Mouse (Mus musculus) cerebellum, postnatal 14 days (tissue): Measurements from ENCODE around the gene Hnrnph3.

Experiments
- DNase-seq, 2 experiments: peaks; one replicate each; pipeline ENCODE4 v3.0.0; 2021; ENCODE audit warnings: mixed read lengths in 2 of 2

The Hnrnph3 gene

DNA sequence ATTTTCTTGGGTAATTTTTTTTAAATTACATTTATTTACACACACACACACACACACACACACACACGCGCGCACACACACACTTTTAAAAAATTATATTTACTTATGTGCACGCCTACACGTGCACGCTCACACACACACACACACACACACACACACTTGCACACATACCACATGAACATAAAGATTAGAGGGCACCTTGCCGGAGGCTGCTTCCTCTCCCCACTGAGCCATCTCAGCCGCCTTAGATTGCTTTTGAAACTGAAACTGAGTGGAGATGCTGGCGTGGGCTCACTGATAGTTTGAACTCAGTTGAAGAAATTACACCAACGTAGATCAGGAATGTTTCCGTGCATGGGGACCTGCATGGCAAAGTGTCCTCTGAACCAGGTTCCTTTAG lies 39.9 kb downstream of the Hnrnph3 start:
- no peak for DNase-seq

DNA sequence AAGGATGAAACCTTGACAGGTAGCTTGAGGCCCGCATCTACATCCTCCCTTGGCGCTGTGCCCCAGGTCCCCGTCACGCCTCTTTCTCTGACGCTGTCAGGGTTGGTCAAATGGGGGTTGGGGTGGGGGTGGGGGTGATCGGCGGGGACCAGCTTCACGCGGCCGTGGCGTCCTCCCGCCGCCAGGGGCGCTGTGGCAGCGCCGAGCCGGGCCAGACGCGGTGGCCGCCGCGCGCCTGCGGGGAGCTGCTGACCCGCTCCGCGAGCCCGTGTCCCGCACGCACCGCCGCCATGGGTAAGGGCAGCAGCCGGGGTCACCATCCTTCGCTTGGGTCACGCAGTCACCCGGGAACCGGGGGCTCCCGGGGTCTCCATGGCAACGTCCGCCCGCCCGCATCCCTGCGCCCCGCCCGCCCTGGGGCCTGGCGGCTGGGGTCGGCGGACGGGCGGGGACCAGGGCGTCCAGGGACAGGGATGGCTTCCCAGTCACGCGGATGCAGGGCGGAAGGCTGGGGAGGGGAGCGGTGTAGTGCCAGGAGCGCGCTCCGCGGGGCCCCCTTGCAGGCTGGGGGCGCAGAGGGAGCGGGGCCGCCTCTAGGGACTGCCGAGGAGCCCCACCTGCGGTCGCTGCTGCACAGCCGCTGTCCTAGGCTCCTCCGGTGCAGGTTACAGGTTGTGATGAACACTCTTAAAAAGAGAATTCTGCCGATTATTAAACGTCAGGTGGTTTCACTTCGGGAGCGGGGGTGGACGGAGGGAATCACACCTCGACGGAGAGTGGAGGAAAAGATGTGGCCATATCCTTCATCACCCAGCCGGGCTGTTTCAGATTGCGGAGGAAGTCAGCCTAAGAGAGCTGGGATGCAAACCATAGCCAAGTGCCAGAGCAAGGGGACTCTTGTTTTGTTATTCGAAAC lies 43.7 kb downstream of the Hnrnph3 start, which contains the start of gene Rufy2:
Gene Rufy2, plus strand, starts transcription at position 185 of the 916 bp plus-strand sequence.
- peak; percentile 99 to 100 for DNase-seq

DNA sequence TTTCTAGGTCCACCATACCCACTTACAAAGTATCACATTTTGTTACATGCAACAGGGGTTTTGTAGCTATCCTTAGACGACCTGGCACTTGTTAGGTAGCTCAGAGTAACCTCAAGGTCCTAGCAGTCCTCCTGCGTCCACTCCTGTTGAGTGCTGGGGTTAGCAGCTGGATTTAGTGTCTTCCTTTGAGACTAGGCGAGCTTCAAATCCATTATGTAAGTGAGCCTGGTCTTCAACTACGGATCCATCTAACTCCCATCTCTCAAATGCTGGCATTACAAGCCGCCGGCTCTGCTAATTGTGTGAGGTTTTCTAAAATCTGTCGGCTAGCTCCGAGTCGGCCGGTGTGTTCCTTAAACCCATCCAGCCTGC lies 44.4 kb downstream of the Hnrnph3 start:
- DNase-seq: no peak

DNA sequence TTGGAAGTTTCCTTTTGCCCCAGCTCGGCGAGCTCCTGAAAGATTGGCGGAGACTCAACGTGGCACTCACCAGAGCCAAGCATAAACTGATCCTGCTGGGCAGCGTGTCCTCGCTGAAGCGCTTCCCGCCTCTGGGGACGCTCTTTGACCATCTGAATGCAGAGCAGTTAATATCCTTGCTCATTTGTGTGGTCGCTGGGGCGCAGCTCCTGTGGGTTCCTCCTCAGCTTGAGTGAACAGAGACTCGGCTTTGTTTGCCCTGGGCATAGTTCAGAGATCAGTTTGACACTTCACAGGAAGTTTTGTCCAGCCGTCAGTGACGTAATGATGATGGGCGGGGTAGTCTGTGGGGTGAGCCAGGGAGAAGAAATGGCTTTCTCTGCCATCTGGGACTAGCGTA lies 52.2 kb downstream of the Hnrnph3 start:
- peak; percentile 64 for DNase-seq

DNA sequence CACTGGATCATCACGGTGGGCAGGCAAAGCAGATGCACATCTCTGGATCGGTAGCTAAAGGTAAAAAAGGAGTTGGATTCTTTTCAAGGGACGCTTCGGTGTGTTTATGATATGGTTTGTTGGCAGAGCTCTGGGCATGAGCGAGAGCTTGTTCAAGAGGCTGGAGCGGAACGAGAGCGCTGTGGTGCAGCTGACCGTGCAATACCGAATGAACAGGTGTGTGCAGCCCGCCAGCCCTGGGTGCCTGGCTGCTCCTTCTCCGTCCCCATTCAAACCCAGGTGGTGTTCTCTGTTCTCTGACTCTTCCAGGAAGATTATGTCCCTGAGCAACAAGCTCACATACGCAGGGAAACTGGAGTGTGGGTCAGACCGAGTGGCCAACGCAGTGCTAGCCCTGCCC lies 57.7 kb downstream of the Hnrnph3 start:
- DNase-seq: peak; percentile 28 to 37

DNA sequence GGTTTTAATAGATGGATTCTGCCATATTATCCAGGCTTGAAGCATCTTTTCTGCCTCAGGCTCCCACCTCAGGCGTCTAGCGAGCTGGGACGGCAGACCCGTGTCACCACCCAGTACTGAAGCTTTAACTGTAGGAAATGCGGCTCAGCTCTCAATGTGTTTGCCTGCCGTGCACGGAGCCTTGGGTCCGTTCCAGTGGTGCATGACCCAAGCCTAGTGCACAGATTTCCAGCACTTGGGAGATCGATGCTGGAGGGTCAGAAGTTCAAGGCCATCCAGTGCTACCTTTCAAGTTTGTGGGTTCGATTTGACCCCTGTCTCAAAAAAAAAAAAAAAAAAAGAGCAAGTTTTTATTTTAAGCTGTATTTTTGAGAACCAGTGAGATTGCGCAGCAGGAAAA lies 58.2 kb downstream of the Hnrnph3 start:
- DNase-seq: no peak
